In genomic region chr11:75956651-75957050, GRCm38 (mm10) we compare ENCODE assay signal across 20 mouse cellular contexts. TPM values are rescaled to one million over a fixed set of nuclear protein-coding genes. Genes with fewer than 3 reads are reported as not detected.
DNase-seq lines count a peak whose midpoint lies in the region; ATAC-seq and TF ChIP-seq lines count a peak whose summit lies in the region.
"Had no signal": no experiment of that assay in that cellular context is flagged by ENCODE, and none has a peak within 500 bp of the region (broad histone marks: within the 10 kb centered on the region; RNA-seq: fewer than 3 reads in every experiment).

No protein-coding gene starts in this region.

- ATAC-seq in inflammation-experienced regulatory T-cells, adult 6 months, result peak; percentile 35
- ATAC-seq in intestine, postnatal 0 days, result no peak
- ATAC-seq: forebrain, embryonic 13.5 days; forebrain, postnatal 0 days had no signal

- peak; percentile 26 for DNase-seq in thymus, postnatal 0 days (ENCODE audit: low spot score)
- no peak for DNase-seq in thymus, adult 2 months
- DNase-seq in right cerebral cortex, adult 18-20 months, result no peak
- no peak for DNase-seq in kidney, adult 18-20 months
- DNase-seq in embryo, embryonic 9.5 days (ENCODE audit: extremely low spot score), result no peak
- DNase-seq: adrenal gland, adult 8-10 months; adrenal gland, postnatal 36 days; cerebellum, adult 2 months; cerebellum, postnatal 10 days; forebrain, postnatal 0 days; gastrocnemius, postnatal 25 days had no signal

- H3K27ac ChIP-seq in thymus, adult 2 months (ENCODE audit: control insufficient read depth, insufficient read depth, low read length), result no peak overlapping the region
- peak overlapping the region; percentile 41; the same call in 1 of the 2 replicates for H3K27ac ChIP-seq in intestine, postnatal 0 days (ENCODE audit: low read depth, low read length)
- peak overlapping the region; percentile 91 for H3K27ac ChIP-seq in small intestine, adult 2 months (ENCODE audit: insufficient read depth, low read depth, low read length)
- H3K27ac ChIP-seq: embryonic facial prominence, embryonic 13.5 days; forebrain, embryonic 13.5 days; hindbrain, embryonic 10.5 days; hindbrain, embryonic 15.5 days had no signal

- no peaks in the 10 kb centered on the region for H3K9me3 ChIP-seq in intestine, postnatal 0 days (ENCODE audit: control insufficient read depth)
- H3K9me3 ChIP-seq: embryonic facial prominence, embryonic 13.5 days; forebrain, embryonic 13.5 days; heart, embryonic 12.5 days; hindbrain, embryonic 10.5 days; hindbrain, embryonic 15.5 days had no signal

- H3K9ac ChIP-seq in intestine, postnatal 0 days (ENCODE audit: low read depth, low read length), result peak overlapping the region; percentile 26; the same call in 1 of the 2 replicates
- H3K9ac ChIP-seq: embryonic facial prominence, embryonic 13.5 days; forebrain, embryonic 13.5 days; forebrain, postnatal 0 days; heart, embryonic 12.5 days; hindbrain, embryonic 15.5 days had no signal

- H3K4me3 ChIP-seq in thymus, adult 2 months (ENCODE audit: control insufficient read depth, insufficient read depth, low read length), result no peak overlapping the region
- H3K4me3 ChIP-seq in intestine, postnatal 0 days (ENCODE audit: low read depth, low read length), result no peak overlapping the region
- peak overlapping the region; percentile 47; the same call in 1 of the 2 replicates for H3K4me3 ChIP-seq in small intestine, adult 2 months (ENCODE audit: low read depth, low read length)
- H3K4me3 ChIP-seq: embryonic facial prominence, embryonic 13.5 days; forebrain, embryonic 13.5 days; heart, embryonic 12.5 days; hindbrain, embryonic 10.5 days; hindbrain, embryonic 15.5 days had no signal

- TF ChIP-seq CTCF in thymus, adult 2 months (IDR thresholded peaks at IDR 0.05; ENCODE audit: borderline replicate concordance, control insufficient read depth, extremely low read depth, insufficient read depth, low read length, poor library complexity), result no peak
- no peak for TF ChIP-seq CTCF in intestine, postnatal 0 days (IDR thresholded peaks at IDR 0.05; ENCODE audit: low read depth)
- TF ChIP-seq CTCF in small intestine, adult 2 months (IDR thresholded peaks at IDR 0.05; ENCODE audit: extremely low read depth, insufficient read length, insufficient replicate concordance, low read depth, low read length), result no peak

- H3K27me3 ChIP-seq in thymus, adult 2 months (ENCODE audit: control insufficient read depth, insufficient read depth, low read length), result no peaks in the 10 kb centered on the region
- H3K27me3 ChIP-seq in intestine, postnatal 0 days (replicated peaks; ENCODE audit: control insufficient read depth, insufficient read depth, low read length), result no peaks in the 10 kb centered on the region
- H3K27me3 ChIP-seq in small intestine, adult 2 months (ENCODE audit: control insufficient read depth, insufficient read depth, low read length), result no peaks in the 10 kb centered on the region
- H3K27me3 ChIP-seq: embryonic facial prominence, embryonic 13.5 days; forebrain, embryonic 13.5 days; heart, embryonic 12.5 days; hindbrain, embryonic 15.5 days had no signal

- H3K4me1 ChIP-seq in thymus, adult 2 months (replicated peaks; ENCODE audit: control insufficient read depth, insufficient read depth, low read length), result peaks cover 8% of the 10 kb centered on the region
- no peaks in the 10 kb centered on the region for H3K4me1 ChIP-seq in intestine, postnatal 0 days (replicated peaks; ENCODE audit: control insufficient read depth, insufficient read depth, low read length)
- peaks cover 13% of the 10 kb centered on the region for H3K4me1 ChIP-seq in small intestine, adult 2 months (ENCODE audit: control insufficient read depth, insufficient read depth, insufficient read length, low read length)
- H3K4me1 ChIP-seq: forebrain, embryonic 13.5 days; heart, embryonic 12.5 days; hindbrain, embryonic 15.5 days had no signal

- peak overlapping the region; percentile 54 for H3K4me2 ChIP-seq in intestine, postnatal 0 days (replicated peaks; ENCODE audit: low read depth)
- H3K4me2 ChIP-seq: embryonic facial prominence, embryonic 13.5 days; forebrain, embryonic 13.5 days; heart, embryonic 12.5 days; hindbrain, embryonic 15.5 days had no signal

- 7% methylated on average over 8 of the region's 8 CpGs for WGBS in thymus, adult 2 months
- WGBS in intestine, postnatal 0 days, result 31% methylated on average over 8 of the region's 8 CpGs
- 35% methylated on average over 8 of the region's 8 CpGs for WGBS in small intestine, adult 2 months

- no peak for TF ChIP-seq POLR2A in thymus, adult 2 months (IDR thresholded peaks at IDR 0.05; ENCODE audit: control insufficient read depth, extremely low read depth, insufficient read depth, low read length, poor library complexity)
- no peak for TF ChIP-seq POLR2A in small intestine, adult 2 months (IDR thresholded peaks at IDR 0.05; ENCODE audit: low read depth, low read length)

- H3K36me3 ChIP-seq in thymus, adult 2 months (ENCODE audit: control insufficient read depth, insufficient read depth, low read length), result no peaks in the 10 kb centered on the region
- no peaks in the 10 kb centered on the region for H3K36me3 ChIP-seq in intestine, postnatal 0 days (ENCODE audit: control insufficient read depth, insufficient read depth)
- H3K36me3 ChIP-seq in small intestine, adult 2 months (ENCODE audit: control insufficient read depth, insufficient read depth, low read length), result no peaks in the 10 kb centered on the region
- H3K36me3 ChIP-seq: embryonic facial prominence, embryonic 13.5 days; heart, embryonic 12.5 days; hindbrain, embryonic 10.5 days; hindbrain, embryonic 15.5 days had no signal

RNA-seq across cellular contexts. Expression of gene Rph3al, which starts 18.4 kb away (rescaled TPM):
- polyA plus RNA-seq in thymus, postnatal 0 days (2015; fragmentation: Nextera tagmentation; extraction: Ambion mirVana), result 4.2 and 4.3 TPM in 2 replicates
- polyA plus RNA-seq in thymus, adult 2 months (2012; rRNA removed), result 7.6 TPM in 2 replicates
- 1 to 10 TPM; 5.6 to 7.4 (median 6.7) TPM for polyA plus RNA-seq in inflammation-experienced regulatory T-cells, adult 6 months (2017; shearing (Covaris generic))
- 10.5 and 12.9 TPM in 2 replicates for polyA plus RNA-seq in intestine, postnatal 0 days (2015; fragmentation: Nextera tagmentation; extraction: Ambion mirVana)
- polyA plus RNA-seq in small intestine, adult 2 months (2012; rRNA removed), result 12.6 and 12.7 TPM in 2 replicates

RNA-seq across cellular contexts. Expression of gene 1700016K19Rik, which starts 43.1 kb away (rescaled TPM):
- polyA plus RNA-seq in thymus, postnatal 0 days (2015; fragmentation: Nextera tagmentation; extraction: Ambion mirVana), result 1.2 and 1.3 TPM in 2 replicates
- polyA plus RNA-seq in thymus, adult 2 months (2012; rRNA removed), result 0.38 and 0.74 TPM in 2 replicates
- under 1 TPM in 1 of 3 experiments, not detected in 2; 0.62 TPM for polyA plus RNA-seq in inflammation-experienced regulatory T-cells, adult 6 months (2017; shearing (Covaris generic))
- polyA plus RNA-seq in intestine, postnatal 0 days (2015; fragmentation: Nextera tagmentation; extraction: Ambion mirVana), result 0.17 TPM in 1 of 2 replicates, not detected in the other
- polyA plus RNA-seq in small intestine, adult 2 months (2012; rRNA removed), result 0.18 and 0.39 TPM in 2 replicates
- polyA plus RNA-seq: C2C12 had no signal
